Mouse (Mus musculus) frontal cortex, postnatal 10 days (tissue): ENCODE results near the gene Selenop.
A peak's percentile ranks its signal among the peaks of the same experiment; 100 is the strongest.

Experiments used
- DNase-seq, 2 experiments: peaks; one replicate each; pipeline ENCODE4 v3.0.0; 2022; ENCODE audit warnings: low spot score in 2 of 2, mixed read lengths in 1 of 2

Selenop gene

GRCm38 (mm10) chr15:3270646-3271077 lies 2.3 kb downstream of the Selenop start:
- DNase-seq = peak in 1 of 2 experiments; percentile 33

- DNase-seq = no peak
Measured at GRCm38 (mm10) chr15:3271216-3271615, 2.9 kb downstream of the Selenop start.

GRCm38 (mm10) chr15:3273191-3273590 lies 4.8 kb downstream of the Selenop start:
- no peak for DNase-seq

- no peak for DNase-seq
Measured at GRCm38 (mm10) chr15:3277391-3277790, 9.0 kb downstream of the Selenop start.

- no peak for DNase-seq
Measured at GRCm38 (mm10) chr15:3279242-3279641, 10.9 kb downstream of the Selenop start.

GRCm38 (mm10) chr15:3281216-3281615 lies 12.9 kb downstream of the Selenop start:
- DNase-seq = no peak

- no peak for DNase-seq
Measured at GRCm38 (mm10) chr15:3281737-3282136, 13.4 kb downstream of the Selenop start.

GRCm38 (mm10) chr15:3286032-3286431 lies 17.7 kb downstream of the Selenop start:
- DNase-seq = no peak

GRCm38 (mm10) chr15:3290435-3290834 lies 22.1 kb downstream of the Selenop start:
- no peak for DNase-seq

- no peak for DNase-seq
Measured at GRCm38 (mm10) chr15:3293477-3293876, 25.1 kb downstream of the Selenop start.

- no peak for DNase-seq
Measured at GRCm38 (mm10) chr15:3295986-3296385, 27.6 kb downstream of the Selenop start.

- DNase-seq = no peak
Measured at GRCm38 (mm10) chr15:3297615-3298014, 29.3 kb downstream of the Selenop start.

GRCm38 (mm10) chr15:3300361-3301100 lies 32.2 kb downstream of the Selenop start:
- no peak for DNase-seq

- DNase-seq = no peak
Measured at GRCm38 (mm10) chr15:3303426-3303825, 35.1 kb downstream of the Selenop start, which contains the start of gene Ccdc152. Gene Ccdc152 (minus strand): TSS chr15:3303526.

GRCm38 (mm10) chr15:3309856-3310255 lies 41.5 kb downstream of the Selenop start:
- DNase-seq = no peak

GRCm38 (mm10) chr15:3312937-3313336 lies 44.6 kb downstream of the Selenop start:
- peak in 1 of 2 experiments; percentile 11 for DNase-seq

- DNase-seq = no peak
Measured at GRCm38 (mm10) chr15:3316617-3317016, 48.3 kb downstream of the Selenop start.

GRCm38 (mm10) chr15:3319929-3320328 lies 51.6 kb downstream of the Selenop start:
- no peak for DNase-seq

GRCm38 (mm10) chr15:3323041-3323440 lies 54.7 kb downstream of the Selenop start:
- DNase-seq = no peak
